Mouse (Mus musculus) spleen, postnatal 0 days (tissue): ENCODE results near the gene Etfrf1. TPM values are rescaled to one million over a fixed set of nuclear protein-coding genes. Genes with fewer than 3 reads are reported as not detected.

ENCODE experiments used
- polyA plus RNA-seq: library from polyadenylated mRNA; unstranded; fragments of >200 nt; fragmentation: Nextera tagmentation; extraction: Ambion mirVana; gene quantifications from 2 replicates; pipeline ENCODE4 v1.2.1, GENCODE M21; 2015

Etfrf1 gene
- 18.3 and 21.9 TPM in 2 replicates for polyA plus RNA-seq

DNA sequence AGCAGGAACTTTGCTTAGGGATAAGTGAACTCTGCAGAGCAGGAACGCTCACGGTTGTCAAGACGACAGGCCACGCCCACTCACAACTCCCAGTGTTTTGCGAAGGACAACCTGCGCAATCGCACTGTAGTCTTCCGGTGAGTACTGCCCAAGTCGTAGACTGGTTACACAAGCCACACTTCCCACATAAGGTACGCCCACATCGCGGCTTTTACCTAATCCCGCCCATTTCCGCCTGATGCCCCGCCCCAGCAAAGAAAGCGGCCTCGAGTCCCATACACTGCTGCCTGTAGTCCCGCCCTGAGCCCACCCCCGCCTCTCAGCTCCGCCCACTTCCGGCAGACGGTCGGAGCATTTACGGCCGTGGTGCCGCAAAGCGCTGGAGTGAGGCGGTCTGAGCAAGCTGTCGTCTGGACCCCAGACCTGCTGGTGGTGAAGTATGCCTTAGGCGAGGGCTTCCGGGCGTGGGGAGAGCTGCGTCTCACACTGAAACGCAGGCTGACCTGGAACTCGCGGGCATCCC is at the start of gene Etfrf1, which contains the start of gene Casc1:
Gene Etfrf1, plus strand, starts transcription at position 319 of the 523 bp plus-strand sequence.
Gene Casc1, minus strand, starts transcription at position 190 of the 523 bp plus-strand sequence.

DNA sequence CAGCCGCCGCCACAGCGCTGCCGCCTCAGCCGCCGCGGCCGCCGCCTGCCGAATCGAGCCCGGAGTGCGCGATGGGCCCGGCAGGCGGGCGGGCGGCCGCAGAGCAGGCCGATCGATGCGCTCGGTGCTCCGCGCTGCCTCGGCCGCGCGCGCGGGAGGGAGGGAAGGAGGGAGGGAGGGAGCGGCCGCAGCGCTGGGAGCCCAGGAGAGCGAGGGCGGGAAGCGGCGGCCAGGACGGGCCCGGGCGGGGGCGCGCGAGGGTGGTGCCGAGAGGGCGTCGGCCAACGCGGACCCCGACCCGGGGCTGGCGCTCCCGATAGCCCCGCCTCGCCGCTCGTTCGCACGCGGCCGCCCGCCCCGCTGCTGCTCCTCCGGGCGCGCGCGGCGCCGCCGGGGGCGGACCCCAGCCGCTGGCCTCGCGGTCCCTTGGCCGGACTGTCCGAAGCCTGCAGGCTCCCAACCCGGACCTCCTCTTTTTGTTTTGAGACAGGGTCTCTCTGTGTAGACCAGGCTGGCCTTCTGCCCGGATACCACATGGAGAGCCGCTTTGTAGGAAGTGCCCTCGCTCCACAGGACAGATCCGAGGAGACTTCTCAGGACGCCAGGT is 39.4 kb downstream of the Etfrf1 start, which contains the start of gene Kras:
Gene Kras, minus strand, starts transcription at position 55 of the 607 bp plus-strand sequence.

Other genes with a start within 250 kb of the Etfrf1 start
- gene Bcat1, start 134.9 kb upstream of the Etfrf1 start, polyA plus RNA-seq: 0.52 and 1.2 TPM in 2 replicates
- gene Lrmp, start 95.5 kb upstream of the Etfrf1 start, polyA plus RNA-seq: 32.2 and 45.6 TPM in 2 replicates
- 0.13 and 0.34 TPM in 2 replicates for gene Casc1, start 129 bp upstream of the Etfrf1 start, polyA plus RNA-seq
- gene Kras, start 39.1 kb downstream of the Etfrf1 start, polyA plus RNA-seq: 55.9 and 56.0 TPM in 2 replicates